In genomic region chr4:107535126-107535525, GRCm38 (mm10) we compare ENCODE assay signal across 15 mouse cellular contexts.
A peak's percentile ranks its signal among the peaks of the same experiment; 100 is the strongest.
DNase-seq lines count a peak whose midpoint lies in the region; ATAC-seq lines count a peak whose summit lies in the region.
"Had no signal": no experiment of that assay in that cellular context is flagged by ENCODE, and none has a peak within 500 bp of the region (broad histone marks: within the 10 kb centered on the region; RNA-seq: fewer than 3 reads in every experiment).

No protein-coding gene starts in this region.

- no peak overlapping the region for H3K27ac ChIP-seq in kidney, embryonic 15.5 days
- H3K27ac ChIP-seq in liver, embryonic 11.5 days (ENCODE audit: low read depth, low read length): no peak overlapping the region
- H3K27ac ChIP-seq: midbrain, embryonic 12.5 days; neural tube, embryonic 12.5 days had no signal

- peaks cover 14% of the 10 kb centered on the region for H3K4me1 ChIP-seq in kidney, embryonic 15.5 days
- no peaks in the 10 kb centered on the region for H3K4me1 ChIP-seq in liver, embryonic 11.5 days (replicated peaks; ENCODE audit: control insufficient read depth, insufficient read depth, low read length)

- DNase-seq in kidney, adult 18-20 months: peak; percentile 23
- DNase-seq in urinary bladder, postnatal 14 days (ENCODE audit: low spot score): peak; percentile 26
- no peak for DNase-seq in urinary bladder, postnatal 36 days (ENCODE audit: low spot score in 2 of 2)
- peak; percentile 70 to 71 for DNase-seq in cerebellum, postnatal 14 days
- DNase-seq in lung, postnatal 36 days: peak; percentile 36
- DNase-seq in left cerebral cortex, postnatal 14 days (ENCODE audit: low spot score in 2 of 2): no peak
- DNase-seq in liver, embryonic 11.5 days (ENCODE audit: low spot score): no peak
- DNase-seq: embryo, embryonic 11 days; lung, embryonic 14.5 days had no signal

- H3K4me2 ChIP-seq in kidney, embryonic 15.5 days: no peak overlapping the region
- H3K4me2 ChIP-seq in liver, embryonic 11.5 days: no peak overlapping the region
- H3K4me2 ChIP-seq: hindbrain, embryonic 15.5 days; lung, embryonic 14.5 days; midbrain, embryonic 12.5 days; neural tube, embryonic 12.5 days had no signal

- no peaks in the 10 kb centered on the region for H3K36me3 ChIP-seq in kidney, embryonic 15.5 days
- no peaks in the 10 kb centered on the region for H3K36me3 ChIP-seq in liver, embryonic 11.5 days (ENCODE audit: control insufficient read depth, insufficient read depth, low read length)
- H3K36me3 ChIP-seq: hindbrain, embryonic 15.5 days; midbrain, embryonic 12.5 days; neural tube, embryonic 12.5 days had no signal

- H3K9ac ChIP-seq in kidney, embryonic 15.5 days: no peak overlapping the region
- H3K9ac ChIP-seq in liver, embryonic 11.5 days (ENCODE audit: low read depth, low read length): no peak overlapping the region
- H3K9ac ChIP-seq: hindbrain, embryonic 15.5 days; lung, embryonic 14.5 days; midbrain, embryonic 12.5 days; neural tube, embryonic 12.5 days had no signal

- WGBS in kidney, embryonic 15.5 days: 75% methylated on average over 11 of the region's 11 CpGs
- 68% methylated on average over 11 of the region's 11 CpGs for WGBS in liver, embryonic 11.5 days

- intact Hi-C loops in left cerebral cortex, postnatal 14 days (cut with DNase I): no loop called here

- no peaks in the 10 kb centered on the region for H3K9me3 ChIP-seq in kidney, embryonic 15.5 days (replicated peaks)
- no peaks in the 10 kb centered on the region for H3K9me3 ChIP-seq in liver, embryonic 11.5 days (ENCODE audit: control insufficient read depth, low read length)
- H3K9me3 ChIP-seq: hindbrain, embryonic 15.5 days; midbrain, embryonic 12.5 days; neural tube, embryonic 12.5 days had no signal

- H3K4me3 ChIP-seq in kidney, embryonic 15.5 days (replicated peaks): no peak overlapping the region
- H3K4me3 ChIP-seq in liver, embryonic 11.5 days (ENCODE audit: low read depth, low read length): no peak overlapping the region
- H3K4me3 ChIP-seq: erythroblast, embryonic 14.5 days; hindbrain, embryonic 15.5 days; midbrain, embryonic 12.5 days; neural tube, embryonic 12.5 days had no signal

- no peak for ATAC-seq in kidney, embryonic 15.5 days (replicated peaks; ENCODE audit: low FRiP score)
- no peak for ATAC-seq in liver, embryonic 11.5 days (replicated peaks; ENCODE audit: low FRiP score)

- peaks cover 4% of the 10 kb centered on the region; the same call in 1 of the 2 replicates for H3K27me3 ChIP-seq in kidney, embryonic 15.5 days
- H3K27me3 ChIP-seq in liver, embryonic 11.5 days (replicated peaks; ENCODE audit: control insufficient read depth, insufficient read depth, low read length): no peaks in the 10 kb centered on the region; the same call in 1 of the 2 replicates
- H3K27me3 ChIP-seq: CH12.LX; hindbrain, embryonic 15.5 days; midbrain, embryonic 12.5 days; neural tube, embryonic 12.5 days had no signal

Comparison
In these comparisons a context has a peak if more than half of its experiments do, and no peak if none do; other contexts are left out.
1. DNase-seq: peak in kidney, adult 18-20 months (single experiment), urinary bladder, postnatal 14 days (single experiment), cerebellum, postnatal 14 days (2 of 2) and lung, postnatal 36 days (single experiment); none in urinary bladder, postnatal 36 days (0 of 2), left cerebral cortex, postnatal 14 days (0 of 2) and liver, embryonic 11.5 days (single experiment).